Mouse (Mus musculus) CD4-positive, CD25-positive, alpha-beta regulatory T cell, adult 4 months (primary cell): ENCODE data around the gene Gm10964. TPM values are rescaled to one million over a fixed set of nuclear protein-coding genes. Genes with fewer than 3 reads are reported as not detected.
"Not testable (repeated sequence)": the region's sequence is repeated elsewhere in the genome, so short reads cannot be mapped to it uniquely, and the experiment has no call there.

ENCODE experiments used
- ATAC-seq: one replicate; pipeline ENCODE4 v1.8.0; 2017
- polyA plus RNA-seq, 2 experiments: library from polyadenylated mRNA; unstranded; fragments of 100-300 nt; shearing (Covaris generic); gene quantifications; one replicate each; pipeline ENCODE4 v1.2.1; 2017

Gene Gm10964
- polyA plus RNA-seq, 2 experiments from 2014 or later, result not detected

GRCm38 (mm10) chr3:103779183-103779582, 40.0 kb downstream of the Gm10964 start:
- ATAC-seq, result no peak

GRCm38 (mm10) chr3:103780271-103780670, 41.1 kb downstream of the Gm10964 start:
- peak; percentile 15 for ATAC-seq

- peak; percentile 65 for ATAC-seq
These were observed 41.6 kb downstream of the Gm10964 start for GRCm38 (mm10) chr3:103780777-103781176.

- ATAC-seq, result no peak
These were observed 43.9 kb downstream of the Gm10964 start for GRCm38 (mm10) chr3:103782844-103783609.

- no peak for ATAC-seq
These were observed 48.1 kb downstream of the Gm10964 start for GRCm38 (mm10) chr3:103787225-103787624.

GRCm38 (mm10) chr3:103789096-103789495, 49.9 kb downstream of the Gm10964 start:
- ATAC-seq, result no peak

GRCm38 (mm10) chr3:103789891-103790345, 50.8 kb downstream of the Gm10964 start:
- ATAC-seq, result peak; percentile 67

GRCm38 (mm10) chr3:103790346-103791145, 51.4 kb downstream of the Gm10964 start:
- peak; percentile 13 for ATAC-seq

- peak; percentile 90 for ATAC-seq
These were observed 52.3 kb downstream of the Gm10964 start, which contains the start of gene Hipk1 for GRCm38 (mm10) chr3:103791230-103792110. Gene Hipk1 (minus strand): TSS chr3:103791563.

GRCm38 (mm10) chr3:103792111-103792406, 52.9 kb downstream of the Gm10964 start:
- not testable (repeated sequence) for ATAC-seq

GRCm38 (mm10) chr3:103792566-103792965, 53.4 kb downstream of the Gm10964 start:
- ATAC-seq, result no peak

Other genes starting within 250 kb of the Gm10964 start
- gene Syt6, start 164.1 kb upstream of the Gm10964 start, polyA plus RNA-seq, result not detected
- 1 to 10 TPM; 1.2 to 2.4 TPM for gene Atg4a-ps, start 93.3 kb upstream of the Gm10964 start, polyA plus RNA-seq
- gene Olfml3, start 1.4 kb upstream of the Gm10964 start, polyA plus RNA-seq, result under 1 TPM; 0.34 to 0.78 TPM
- 10 to 100 TPM; 25.6 to 29.8 TPM for gene Hipk1, start 52.2 kb downstream of the Gm10964 start, polyA plus RNA-seq
- gene Dclre1b, start 70.1 kb downstream of the Gm10964 start, polyA plus RNA-seq, result 10 to 100 TPM; 17.5 to 19.5 TPM
- 10 to 100 TPM; 20.6 to 31.7 TPM for gene Ap4b1, start 70.2 kb downstream of the Gm10964 start, polyA plus RNA-seq
- gene Gm43064, start 70.2 kb downstream of the Gm10964 start, polyA plus RNA-seq, result under 1 TPM in 1 of 2 experiments, not detected in 1; 0.52 TPM
- gene Bcl2l15, start 93.2 kb downstream of the Gm10964 start, polyA plus RNA-seq, result 1 to 10 TPM; 6.2 to 8.6 TPM
- 100 to 1,000 TPM; 350 to 445 TPM for gene Ptpn22, start 120.4 kb downstream of the Gm10964 start, polyA plus RNA-seq
- 10 to 100 TPM; 10.5 to 11.2 TPM for gene Rsbn1, start 174.8 kb downstream of the Gm10964 start, polyA plus RNA-seq
- gene Phtf1, start 228.7 kb downstream of the Gm10964 start, polyA plus RNA-seq, result 10 to 100 TPM in 1 of 2 experiments, 1 to 10 TPM in 1; 7.9 to 10.2 TPM